ENCODE assay signal across 13 mouse cellular contexts in the genomic region with DNA sequence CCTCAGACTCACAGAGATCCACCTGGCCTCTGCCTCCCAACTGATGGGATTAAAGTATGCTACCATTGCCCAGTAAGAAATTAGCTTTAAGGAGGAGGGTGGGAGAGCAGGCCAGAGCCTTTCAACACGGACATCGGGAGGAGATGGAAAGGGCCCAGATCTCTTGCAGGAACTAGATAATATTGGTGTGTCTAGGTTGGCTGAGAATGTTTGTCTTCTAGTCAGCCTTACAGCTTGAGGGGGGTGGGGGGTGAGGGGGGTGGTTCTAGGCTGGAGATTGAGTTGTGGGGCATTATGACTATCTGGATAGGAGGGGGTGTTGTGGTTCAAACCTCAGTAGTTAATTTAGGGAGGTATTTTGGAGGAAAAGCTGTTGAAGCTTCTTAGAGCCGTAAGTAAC. TPM values are rescaled to one million over a fixed set of nuclear protein-coding genes. Genes with fewer than 3 reads are reported as not detected.
DNase-seq lines count a peak whose midpoint lies in the region; ATAC-seq and TF ChIP-seq lines count a peak whose summit lies in the region.
"Had no signal": no experiment of that assay in that cellular context is flagged by ENCODE, and none has a peak within 500 bp of the region (broad histone marks: within the 10 kb centered on the region; RNA-seq: fewer than 3 reads in every experiment).

No protein-coding gene starts in this region.

- H3K4me1 ChIP-seq in cerebellum, adult 2 months (ENCODE audit: control insufficient read depth, insufficient read depth, low read length), result peaks cover 7% of the 10 kb centered on the region; the same call in 1 of the 2 replicates
- peaks cover 23% of the 10 kb centered on the region for H3K4me1 ChIP-seq in neural tube, embryonic 12.5 days
- peaks cover 24% of the 10 kb centered on the region for H3K4me1 ChIP-seq in midbrain, embryonic 12.5 days

- peaks cover 17% of the 10 kb centered on the region for H3K36me3 ChIP-seq in neural tube, embryonic 12.5 days
- peaks cover 18% of the 10 kb centered on the region for H3K36me3 ChIP-seq in midbrain, embryonic 12.5 days

- TF ChIP-seq POLR2A in cerebellum, adult 2 months (IDR thresholded peaks at IDR 0.05; ENCODE audit: borderline replicate concordance, insufficient read depth, low read length), result no peak

- no peak for ATAC-seq in neural tube, embryonic 12.5 days (ENCODE audit: low FRiP score, low read depth)
- no peak for ATAC-seq in midbrain, embryonic 12.5 days (ENCODE audit: low FRiP score, low read depth)
- ATAC-seq: lung, postnatal 0 days had no signal

- no peaks in the 10 kb centered on the region for H3K27me3 ChIP-seq in cerebellum, adult 2 months (ENCODE audit: control insufficient read depth, insufficient read depth, low read length)
- H3K27me3 ChIP-seq in neural tube, embryonic 12.5 days (replicated peaks), result no peaks in the 10 kb centered on the region
- H3K27me3 ChIP-seq in midbrain, embryonic 12.5 days, result no peaks in the 10 kb centered on the region

- WGBS in cerebellum, adult 2 months, result 16% methylated on average over 3 of the region's 3 CpGs
- WGBS in neural tube, embryonic 12.5 days, result 93% methylated on average over 3 of the region's 3 CpGs
- WGBS in midbrain, embryonic 12.5 days, result 88% methylated on average over 3 of the region's 3 CpGs

- peak overlapping the region; percentile 58 for H3K4me3 ChIP-seq in cerebellum, adult 2 months (replicated peaks; ENCODE audit: insufficient read depth, low read depth, low read length)
- no peak overlapping the region for H3K4me3 ChIP-seq in neural tube, embryonic 12.5 days
- 0 out of 2 replicates have a peak overlapping the region, but pooled peaks have one; percentile 7 for H3K4me3 ChIP-seq in midbrain, embryonic 12.5 days

- no peaks in the 10 kb centered on the region for H3K9me3 ChIP-seq in neural tube, embryonic 12.5 days
- H3K9me3 ChIP-seq in midbrain, embryonic 12.5 days, result no peaks in the 10 kb centered on the region

- H3K27ac ChIP-seq in cerebellum, adult 2 months (ENCODE audit: insufficient read depth, low read length), result no peak overlapping the region
- no peak overlapping the region for H3K27ac ChIP-seq in neural tube, embryonic 12.5 days
- no peak overlapping the region for H3K27ac ChIP-seq in midbrain, embryonic 12.5 days (replicated peaks)

- TF ChIP-seq CTCF in cerebellum, adult 2 months (IDR thresholded peaks at IDR 0.05; ENCODE audit: borderline replicate concordance, insufficient read depth, low read depth, low read length), result no peak

- intact Hi-C loops in left cerebral cortex, postnatal 4 days (cut with DNase I), result no loop called here

- peak overlapping the region; percentile 24 for H3K4me2 ChIP-seq in neural tube, embryonic 12.5 days (replicated peaks)
- H3K4me2 ChIP-seq in midbrain, embryonic 12.5 days (replicated peaks), result peak overlapping the region; percentile 26

- peak in 1 of 2 experiments; percentile 26 for DNase-seq in cerebellum, adult 2 months
- no peak for DNase-seq in cerebellum, adult 11 months
- no peak for DNase-seq in neural tube, embryonic 10.5 days (ENCODE audit: extremely low spot score, low spot score)
- DNase-seq in adrenal gland, adult 18-20 months (ENCODE audit: low spot score in 2 of 2), result no peak
- no peak for DNase-seq in thymus, postnatal 10 days (ENCODE audit: low spot score in 2 of 2)
- DNase-seq in left cerebral cortex, postnatal 4 days, result no peak
- DNase-seq: cerebellum, postnatal 25 days; gastrocnemius, postnatal 36 days; heart, postnatal 10 days; kidney, adult 2 months had no signal

- H3K9ac ChIP-seq in neural tube, embryonic 12.5 days, result no peak overlapping the region
- no peak overlapping the region for H3K9ac ChIP-seq in midbrain, embryonic 12.5 days (replicated peaks)

RNA-seq across cellular contexts. Expression of a gene that starts 2.2 kb away (rescaled TPM):
- polyA plus RNA-seq in cerebellum, adult 2 months (2012; rRNA removed), result 240 and 262 TPM in 2 replicates
- polyA plus RNA-seq in neural tube, embryonic 12.5 days (2016; fragmentation: Nextera tagmentation; extraction: Ambion mirVana), result 56.9 and 69.7 TPM in 2 replicates
- 63.7 and 68.5 TPM in 2 replicates for polyA plus RNA-seq in midbrain, embryonic 12.5 days (2016; fragmentation: Nextera tagmentation; extraction: Ambion mirVana)
- total RNA-seq in adrenal gland, adult 18-20 months (2021), result 10 to 100 TPM; 46.6 to 48.3 TPM
- total RNA-seq in left cerebral cortex, postnatal 4 days (2021), result 100 to 1,000 TPM; 163 to 165 TPM

RNA-seq across cellular contexts. Expression of a gene that starts 17.2 kb away (rescaled TPM):
- polyA plus RNA-seq in cerebellum, adult 2 months (2012; rRNA removed), result 156 and 165 TPM in 2 replicates
- polyA plus RNA-seq in neural tube, embryonic 12.5 days (2016; fragmentation: Nextera tagmentation; extraction: Ambion mirVana), result 55.5 and 62.6 TPM in 2 replicates
- 53.3 and 58.6 TPM in 2 replicates for polyA plus RNA-seq in midbrain, embryonic 12.5 days (2016; fragmentation: Nextera tagmentation; extraction: Ambion mirVana)
- total RNA-seq in adrenal gland, adult 18-20 months (2021), result 1 to 10 TPM; 5.2 to 5.4 TPM
- 10 to 100 TPM; 46.6 to 49.4 TPM for total RNA-seq in left cerebral cortex, postnatal 4 days (2021)

RNA-seq across cellular contexts. Expression of a gene that starts 32.9 kb away (rescaled TPM):
- polyA plus RNA-seq in cerebellum, adult 2 months (2012; rRNA removed), result 127 and 141 TPM in 2 replicates
- 123 and 126 TPM in 2 replicates for polyA plus RNA-seq in neural tube, embryonic 12.5 days (2016; fragmentation: Nextera tagmentation; extraction: Ambion mirVana)
- 164 and 170 TPM in 2 replicates for polyA plus RNA-seq in midbrain, embryonic 12.5 days (2016; fragmentation: Nextera tagmentation; extraction: Ambion mirVana)
- total RNA-seq in adrenal gland, adult 18-20 months (2021), result 100 to 1,000 TPM in 1 of 2 experiments, 10 to 100 TPM in 1; 84.0 to 113 TPM
- total RNA-seq in left cerebral cortex, postnatal 4 days (2021), result 100 to 1,000 TPM; 100 TPM
